Mouse (Mus musculus) C2C12 (cell line): Measurements from ENCODE around the gene Psmd10. TPM values are rescaled to one million over a fixed set of nuclear protein-coding genes. Genes with fewer than 3 reads are reported as not detected.

ENCODE experiments used
- H3K27me3 ChIP-seq: one replicate; pipeline ENCODE4 v1.6.1; 2011; ENCODE audit not compliant: control insufficient read depth, insufficient read depth, insufficient read length
- H3K36me3 ChIP-seq: one replicate; pipeline ENCODE4 v1.6.1; 2011; ENCODE audit not compliant: control insufficient read depth, insufficient read depth
- H3K4me3 ChIP-seq: one replicate; pipeline ENCODE4 v1.5.1; 2011; ENCODE audit warnings: mild to moderate bottlenecking, control low read depth; ENCODE audit not compliant: poor library complexity, insufficient read depth, severe bottlenecking
- H3K79me2 ChIP-seq: one replicate; pipeline ENCODE4 v1.6.1; 2011; ENCODE audit not compliant: control insufficient read depth, insufficient read depth
- H3K79me3 ChIP-seq: one replicate; pipeline ENCODE4 v1.6.1; 2011; ENCODE audit warnings: low read depth, control low read depth
- H3ac ChIP-seq: one replicate; pipeline ENCODE3; 2011; ENCODE audit warnings: low read depth; ENCODE audit not compliant: control insufficient read depth, insufficient read length
- CEBPB ChIP-seq: IDR thresholded peaks from one replicate; pipeline ENCODE4 v1.6.1; 2011; ENCODE audit warnings: low read depth, mild to moderate bottlenecking, control low read depth, moderate library complexity
- CTCF ChIP-seq: IDR thresholded peaks from one replicate; pipeline ENCODE4 v1.5.1; 2011; ENCODE audit not compliant: control insufficient read depth, insufficient read depth, insufficient read length
- FOSL1 ChIP-seq: IDR thresholded peaks from one replicate; pipeline ENCODE4 v1.8.0; 2011; ENCODE audit warnings: mild to moderate bottlenecking, low read length; ENCODE audit not compliant: poor library complexity, insufficient read depth, severe bottlenecking
- MAX ChIP-seq: IDR thresholded peaks from one replicate; pipeline ENCODE4 v1.6.1; 2011; ENCODE audit warnings: mild to moderate bottlenecking, control low read depth
- MYOD1 ChIP-seq: IDR thresholded peaks from one replicate; pipeline ENCODE4 v1.6.1; 2011; ENCODE audit warnings: low read depth; ENCODE audit not compliant: control insufficient read depth, insufficient read length
- MYOG ChIP-seq: IDR thresholded peaks from one replicate; pipeline ENCODE4 v1.6.1; 2011; ENCODE audit not compliant: control insufficient read depth, insufficient read length; ENCODE audit errors: extremely low read depth
- USF1 ChIP-seq: IDR thresholded peaks from one replicate; pipeline ENCODE4 v1.6.1; 2011; ENCODE audit warnings: low read depth, mild to moderate bottlenecking, control low read depth, moderate library complexity
- polyA plus RNA-seq: library from polyadenylated mRNA; unstranded; fragments of >200 nt; fragmentation: generic; extraction: Trizol; gene quantifications from one replicate; pipeline ENCODE4 v1.2.1, GENCODE M21; 2012; ENCODE audit warnings: missing spikeins

Psmd10 gene
- polyA plus RNA-seq, 1 experiment, result 25.5 TPM

DNA sequence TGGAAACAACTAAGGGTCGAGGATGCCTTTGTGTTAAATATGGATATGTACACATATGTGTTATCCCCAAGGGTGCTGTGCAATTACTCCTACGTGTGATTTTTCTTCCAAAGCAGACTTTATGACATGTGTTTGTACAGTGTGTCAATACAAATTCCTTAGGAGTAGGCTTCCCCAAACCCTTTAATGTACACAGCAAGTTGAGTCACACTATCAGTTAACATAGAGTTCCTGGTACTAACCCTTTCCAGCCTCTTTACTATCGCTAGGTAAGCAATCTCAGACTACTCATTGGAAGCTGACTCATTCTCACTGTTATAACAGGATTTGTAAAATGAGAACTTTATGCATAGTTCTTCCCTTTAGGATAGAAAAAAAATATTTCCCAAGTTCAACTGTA lies 53.0 kb downstream of the Psmd10 start:
- no peaks in the 10 kb centered on the region for H3K79me3 ChIP-seq
- TF ChIP-seq MAX (no peak), CTCF (no peak), MYOG (no peak), CEBPB (no peak), MYOD1 (no peak), USF1 (no peak), FOSL1 (no peak)
- no peaks in the 10 kb centered on the region for H3K36me3 ChIP-seq
- no peak overlapping the region for H3K4me3 ChIP-seq
- no peak overlapping the region for H3ac ChIP-seq
- H3K79me2 ChIP-seq, result no peaks in the 10 kb centered on the region
- H3K27me3 ChIP-seq, result no peaks in the 10 kb centered on the region

Other genes starting within 250 kb of the Psmd10 start
- gene Tex13b, start 143.3 kb downstream of the Psmd10 start, polyA plus RNA-seq, result not detected
- gene Vsig1, start 49.1 kb downstream of the Psmd10 start, polyA plus RNA-seq, result not detected
- gene Atg4a, start 179 bp upstream of the Psmd10 start, polyA plus RNA-seq, result 4.4 TPM